Mouse (Mus musculus) intestine, embryonic 15.5 days (tissue): ENCODE results near the gene Gmpr. TPM values are rescaled to one million over a fixed set of nuclear protein-coding genes. Genes with fewer than 3 reads are reported as not detected.
A peak's percentile ranks its signal among the peaks of the same experiment; 100 is the strongest.

Source experiments
- ATAC-seq: fragments of 200-750 bp; cut with Nextera tagmentation; 2 replicates; pipeline ENCODE4 v1.8.0; 2017; ENCODE audit warnings: moderate TSS enrichment, moderate library complexity
- H3K27ac ChIP-seq: fragments of 300-500 bp; sonication (generic); 2 replicates; pipeline ENCODE4 v1.5.1; 2015; ENCODE audit warnings: mild to moderate bottlenecking, inconsistent platforms
- H3K27me3 ChIP-seq: fragments of 300-500 bp; sonication (generic); replicated peaks from 2 replicates; pipeline ENCODE4 v1.6.1; 2015; ENCODE audit warnings: inconsistent platforms
- H3K36me3 ChIP-seq: fragments of 300-500 bp; sonication (generic); 2 replicates; pipeline ENCODE4 v1.6.1; 2015; ENCODE audit warnings: inconsistent platforms
- H3K4me1 ChIP-seq: fragments of 300-500 bp; sonication (generic); replicated peaks from 2 replicates; pipeline ENCODE4 v1.6.1; 2015; ENCODE audit warnings: inconsistent platforms
- H3K4me2 ChIP-seq: fragments of 300-500 bp; sonication (generic); replicated peaks from 2 replicates; pipeline ENCODE4 v1.6.1; 2015; ENCODE audit warnings: mild to moderate bottlenecking, inconsistent platforms
- H3K4me3 ChIP-seq: fragments of 300-500 bp; sonication (generic); replicated peaks from 2 replicates; pipeline ENCODE4 v1.5.1; 2015; ENCODE audit warnings: inconsistent platforms
- H3K9ac ChIP-seq: fragments of 300-500 bp; sonication (generic); 2 replicates; pipeline ENCODE4 v1.6.1; 2015; ENCODE audit warnings: inconsistent platforms
- H3K9me3 ChIP-seq: fragments of 300-500 bp; sonication (generic); 2 replicates; pipeline ENCODE4 v1.6.1; 2016; ENCODE audit warnings: inconsistent platforms
- WGBS: fragments of 180-500 bp; shearing (Covaris S2); methylation state at CpG from one replicate; pipeline ENCODE4 v1.1.7; 2015; 5-methylcytosine and 5-hydroxymethylcytosine counted together
- polyA plus RNA-seq: library from polyadenylated mRNA; unstranded; fragments of >200 nt; fragmentation: Nextera tagmentation; extraction: Ambion mirVana; gene quantifications from 2 replicates; pipeline ENCODE4 v1.2.1, GENCODE M21; 2015

The Gmpr gene
- polyA plus RNA-seq, 1 experiment from 2014 or later: 26.9 TPM

DNA sequence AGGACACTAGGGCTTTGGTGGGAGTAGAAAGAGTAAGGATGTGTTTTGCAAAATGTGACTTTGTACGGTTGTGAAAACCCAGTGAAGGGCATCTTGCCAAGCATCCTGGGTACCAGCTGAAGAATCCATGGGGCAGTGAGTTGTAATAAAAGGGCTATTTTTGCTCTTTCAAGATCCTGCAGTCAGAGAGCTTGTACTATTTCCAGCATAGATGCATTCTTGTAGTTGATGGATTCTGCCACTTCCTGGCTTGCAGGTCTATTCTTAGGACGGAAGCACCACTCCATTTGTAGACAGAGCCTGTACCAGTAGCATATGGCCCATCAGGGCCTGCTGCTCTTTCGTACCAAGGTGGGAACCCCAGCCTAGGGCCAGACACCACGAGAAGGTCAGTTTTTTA is 21.5 kb downstream of the Gmpr start:
- no peak overlapping the region for H3K4me2 ChIP-seq
- H3K27me3 ChIP-seq: no peaks in the 10 kb centered on the region
- no peak overlapping the region for H3K4me3 ChIP-seq
- H3K4me1 ChIP-seq: peaks cover 9% of the 10 kb centered on the region
- WGBS: 80% methylated on average over 4 of the region's 4 CpGs
- H3K9ac ChIP-seq: no peak overlapping the region
- no peaks in the 10 kb centered on the region for H3K9me3 ChIP-seq
- H3K27ac ChIP-seq: no peak overlapping the region
- no peak for ATAC-seq
- no peaks in the 10 kb centered on the region for H3K36me3 ChIP-seq

DNA sequence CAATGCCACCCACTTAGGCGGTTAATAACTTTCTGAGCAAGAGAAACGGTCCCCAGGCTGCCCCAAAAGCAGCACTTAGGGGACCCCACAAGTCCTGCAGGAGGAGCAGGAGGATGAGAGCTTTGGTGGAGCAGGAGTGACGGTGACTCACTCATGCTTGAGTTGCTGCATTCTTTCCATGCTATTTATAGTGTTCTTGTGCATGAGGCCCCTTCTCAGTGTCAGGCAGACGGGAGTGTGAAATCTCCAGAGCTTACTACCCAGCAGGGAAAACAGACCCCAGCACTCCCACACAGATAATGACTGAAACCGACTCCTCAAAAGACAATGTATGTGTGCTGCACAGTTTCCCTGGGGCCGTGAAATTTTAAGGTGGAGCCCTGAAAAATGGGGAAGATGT is 23.5 kb downstream of the Gmpr start:
- ATAC-seq: peak; percentile 61
- H3K4me2 ChIP-seq: no peak overlapping the region
- peak overlapping the region; percentile 64 for H3K27ac ChIP-seq
- no peaks in the 10 kb centered on the region for H3K36me3 ChIP-seq
- no peaks in the 10 kb centered on the region for H3K9me3 ChIP-seq
- H3K27me3 ChIP-seq: no peaks in the 10 kb centered on the region
- 24% methylated on average over 6 of the region's 6 CpGs for WGBS
- H3K4me1 ChIP-seq: peaks cover 9% of the 10 kb centered on the region
- no peak overlapping the region for H3K4me3 ChIP-seq
- H3K9ac ChIP-seq: no peak overlapping the region

DNA sequence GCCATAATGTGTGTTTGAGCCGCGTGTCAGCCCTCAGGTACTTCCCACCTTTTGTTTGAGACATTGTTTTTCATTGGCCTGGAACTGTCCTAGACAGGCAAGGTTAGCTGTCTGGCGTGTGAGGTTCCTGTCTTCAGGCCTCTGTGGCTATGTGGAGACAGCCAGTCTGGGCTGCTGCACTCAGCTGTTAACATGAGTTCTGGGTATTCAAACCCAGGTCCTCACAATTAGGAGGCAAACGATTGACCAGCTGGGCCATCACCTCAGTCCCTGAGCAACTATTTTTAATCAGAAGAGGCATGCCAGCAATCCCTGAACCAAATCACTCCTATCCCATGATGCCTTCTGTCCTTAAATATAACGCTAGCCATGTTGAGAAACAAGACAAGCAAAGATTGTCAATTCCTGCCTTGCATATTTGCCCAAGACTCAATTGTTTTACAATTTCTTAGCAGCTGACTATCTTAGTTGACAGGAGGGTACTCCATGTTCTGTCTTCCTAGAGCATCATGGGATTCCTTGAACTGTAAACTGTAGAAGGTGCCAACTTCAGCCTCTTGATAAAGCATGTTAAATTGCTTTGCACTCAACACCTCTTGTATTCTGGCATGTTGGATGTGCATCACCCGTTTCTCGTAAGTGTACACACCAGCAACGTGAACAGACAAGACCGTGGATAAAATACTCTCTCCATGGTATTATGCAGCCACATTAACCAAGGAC is 28.6 kb downstream of the Gmpr start:
- no peaks in the 10 kb centered on the region for H3K27me3 ChIP-seq
- H3K27ac ChIP-seq: no peak overlapping the region

DNA sequence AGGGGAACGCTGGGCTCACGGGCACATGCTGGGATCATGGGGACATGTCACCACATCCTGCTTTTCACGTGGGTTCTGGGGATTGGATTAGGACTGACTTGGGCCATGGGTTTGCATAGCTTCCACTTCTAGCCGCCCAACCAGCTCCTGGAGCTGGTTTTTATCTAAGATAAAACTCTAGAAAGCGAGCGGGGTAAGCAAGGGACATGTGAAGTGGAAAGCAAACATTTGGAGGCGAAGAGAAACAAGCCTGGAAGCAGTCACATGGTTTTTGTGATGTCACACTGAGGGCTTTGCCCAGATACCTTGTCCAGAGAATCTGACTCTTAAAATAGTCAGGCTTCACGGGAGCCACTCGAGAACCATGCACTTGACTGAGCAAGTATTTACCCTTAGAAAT is 29.9 kb downstream of the Gmpr start:
- Histone ChIP-seq H3K27ac (no peak overlapping the region), H3K9me3 (no peaks in the 10 kb centered on the region), H3K4me2 (no peak overlapping the region), H3K27me3 (no peaks in the 10 kb centered on the region), H3K4me3 (no peak overlapping the region), H3K9ac (no peak overlapping the region), H3K4me1 (no peaks in the 10 kb centered on the region; the same call in 1 of the 2 replicates), H3K36me3 (no peaks in the 10 kb centered on the region)
- ATAC-seq: no peak
- 72% methylated on average over 9 of the region's 9 CpGs for WGBS

More for the DNA sequence above, 28.6 kb downstream of the Gmpr start:
- Histone ChIP-seq H3K9me3 (no peaks in the 10 kb centered on the region), H3K4me3 (no peak overlapping the region), H3K36me3 (no peaks in the 10 kb centered on the region), H3K9ac (no peak overlapping the region), H3K4me1 (peaks cover 4% of the 10 kb centered on the region), H3K4me2 (no peak overlapping the region)
- no peak for ATAC-seq
- 84% methylated on average over 9 of the region's 9 CpGs for WGBS

DNA sequence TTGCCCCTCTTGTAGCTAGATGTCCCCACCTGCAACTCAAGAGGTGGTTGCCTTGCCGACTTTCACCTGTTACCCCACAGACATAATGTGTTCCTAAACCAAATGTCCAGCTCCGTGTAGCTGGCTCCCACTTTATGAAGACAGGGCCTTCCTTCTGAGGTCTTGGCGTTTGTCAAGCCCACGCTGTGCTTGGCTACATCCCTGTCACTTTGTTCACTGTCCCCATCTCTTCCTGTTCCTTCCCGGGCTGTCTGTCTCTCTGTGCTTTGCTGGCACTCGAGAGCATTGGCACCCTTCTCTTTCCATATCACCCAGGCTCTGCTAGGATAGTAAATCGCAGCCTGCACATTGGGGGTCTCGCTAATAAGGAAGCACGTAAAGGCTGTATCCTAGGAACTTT is 30.8 kb downstream of the Gmpr start:
- Histone ChIP-seq H3K27ac (no peak overlapping the region), H3K9ac (no peak overlapping the region), H3K27me3 (no peaks in the 10 kb centered on the region), H3K9me3 (no peaks in the 10 kb centered on the region), H3K4me1 (no peaks in the 10 kb centered on the region; the same call in 1 of the 2 replicates), H3K36me3 (no peaks in the 10 kb centered on the region), H3K4me3 (no peak overlapping the region), H3K4me2 (no peak overlapping the region)
- ATAC-seq: no peak
- WGBS: 83% methylated on average over 9 of the region's 9 CpGs

DNA sequence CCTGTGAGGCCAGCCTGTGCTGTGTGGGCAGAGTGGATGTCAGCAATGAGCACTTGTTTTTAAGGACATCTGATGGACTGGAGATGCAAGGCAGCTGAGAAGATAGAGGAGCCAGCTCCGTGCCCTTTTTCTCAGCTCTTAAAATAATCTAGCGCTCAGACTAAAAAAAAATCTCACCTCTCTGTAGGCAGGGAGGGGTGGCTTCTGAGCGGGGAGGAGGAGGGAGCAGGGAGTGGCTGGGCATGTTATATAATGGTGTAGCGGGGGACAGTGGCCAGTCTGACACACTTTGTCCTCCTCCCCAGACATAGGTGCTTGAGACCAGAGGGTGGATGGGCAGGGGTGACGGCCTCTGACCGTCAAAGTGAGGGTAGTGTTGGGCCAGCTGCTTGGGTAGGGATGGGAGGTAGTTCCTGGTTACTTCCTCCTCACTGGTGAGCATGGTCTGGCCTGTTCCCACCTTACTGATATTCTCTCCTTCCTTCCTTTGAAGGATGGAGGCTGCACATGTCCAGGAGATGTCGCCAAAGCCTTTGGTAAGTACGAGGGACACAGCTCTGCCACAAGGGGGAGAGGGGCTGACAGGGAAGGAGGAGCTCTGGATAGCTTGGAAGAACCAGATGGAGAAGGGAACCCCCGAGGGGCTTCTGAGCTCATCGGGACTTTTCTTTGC is 31.4 kb downstream of the Gmpr start:
- Histone ChIP-seq H3K4me2 (peak overlapping the region; percentile 76), H3K9me3 (no peaks in the 10 kb centered on the region), H3K27me3 (no peaks in the 10 kb centered on the region), H3K4me3 (peak overlapping the region; percentile 34), H3K4me1 (no peaks in the 10 kb centered on the region; the same call in 1 of the 2 replicates), H3K27ac (0 out of 2 replicates have a peak overlapping the region, but pooled peaks have one; percentile 33), H3K9ac (peak overlapping the region; percentile 26; the same call in 1 of the 2 replicates), H3K36me3 (no peaks in the 10 kb centered on the region)
- ATAC-seq: peak; percentile 87
- 28% methylated on average over 10 of the region's 10 CpGs for WGBS

DNA sequence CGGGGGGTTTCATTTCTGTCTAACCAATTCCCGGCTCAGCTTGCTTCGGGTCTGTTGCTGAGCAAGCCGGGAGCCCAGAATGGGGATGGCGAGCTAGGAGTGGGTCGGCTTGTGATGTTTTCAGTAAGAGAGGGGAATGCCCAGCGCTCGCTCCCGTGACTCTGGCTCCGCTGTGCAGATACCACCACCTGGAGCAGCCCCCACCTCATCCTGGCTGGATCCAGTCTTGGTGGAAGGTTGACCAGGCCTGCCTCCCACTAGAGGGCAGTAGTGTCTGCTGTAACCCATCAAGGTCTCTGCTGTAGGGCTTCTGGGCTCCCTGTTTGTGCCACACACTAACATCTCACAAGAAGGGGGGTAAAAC is 31.9 kb downstream of the Gmpr start:
- Histone ChIP-seq H3K4me1 (no peaks in the 10 kb centered on the region; the same call in 1 of the 2 replicates), H3K27me3 (no peaks in the 10 kb centered on the region), H3K4me2 (peak overlapping the region; percentile 76), H3K4me3 (peak overlapping the region; percentile 34), H3K36me3 (no peaks in the 10 kb centered on the region), H3K9ac (peak overlapping the region; percentile 26; the same call in 1 of the 2 replicates), H3K27ac (0 out of 2 replicates have a peak overlapping the region, but pooled peaks have one; percentile 33), H3K9me3 (no peaks in the 10 kb centered on the region)
- peak; percentile 88 for ATAC-seq
- WGBS: 11% methylated on average over 10 of the region's 10 CpGs

DNA sequence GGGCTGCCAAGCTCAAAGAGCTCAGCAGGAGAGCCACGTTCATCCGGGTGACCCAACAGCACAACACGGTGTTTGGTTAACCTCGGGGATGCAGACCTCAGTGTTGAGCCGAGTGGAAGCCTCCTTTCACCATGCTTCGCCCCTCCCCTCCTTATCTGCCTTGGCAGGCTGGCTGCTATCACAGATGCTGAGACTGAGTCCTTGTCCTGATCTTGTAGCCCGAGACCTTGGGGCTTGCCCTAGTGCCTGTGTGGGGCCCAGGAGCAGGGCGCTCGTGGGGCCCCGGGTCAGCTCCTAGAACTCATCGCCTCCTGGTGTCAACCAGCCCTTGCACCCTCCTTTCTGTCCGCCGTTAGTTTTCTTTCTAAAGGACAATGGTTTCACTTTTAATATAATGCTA is 38.7 kb downstream of the Gmpr start:
- H3K4me1 ChIP-seq: no peaks in the 10 kb centered on the region
- H3K9ac ChIP-seq: no peak overlapping the region
- H3K27me3 ChIP-seq: no peaks in the 10 kb centered on the region
- H3K4me2 ChIP-seq: no peak overlapping the region
- H3K27ac ChIP-seq: no peak overlapping the region
- no peaks in the 10 kb centered on the region for H3K36me3 ChIP-seq
- no peak overlapping the region for H3K4me3 ChIP-seq
- ATAC-seq: peak; percentile 71; the same call in 1 of the 2 replicates
- no peaks in the 10 kb centered on the region for H3K9me3 ChIP-seq
- WGBS: 80% methylated on average over 13 of the region's 13 CpGs

DNA sequence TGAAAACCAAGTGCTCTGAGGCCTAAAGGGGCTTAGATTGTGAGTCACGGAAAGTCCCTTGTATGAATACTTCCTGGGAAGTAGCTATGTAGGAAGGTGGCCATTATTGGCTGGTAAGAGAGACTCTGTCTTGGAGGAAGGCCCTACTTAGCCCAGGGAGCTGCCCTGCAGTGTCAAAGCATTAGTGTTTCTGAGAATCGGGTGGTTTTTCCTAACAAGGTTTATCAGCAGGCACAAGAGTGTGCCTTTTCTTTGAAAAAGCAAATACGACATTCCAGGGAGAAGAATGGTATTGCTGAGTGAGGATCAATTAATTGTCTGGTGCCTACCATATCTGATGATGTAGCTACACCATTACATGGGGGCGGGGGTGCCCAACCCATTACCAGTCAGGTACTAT is 39.7 kb downstream of the Gmpr start:
- Histone ChIP-seq H3K27me3 (no peaks in the 10 kb centered on the region), H3K4me1 (no peaks in the 10 kb centered on the region), H3K27ac (no peak overlapping the region), H3K9me3 (no peaks in the 10 kb centered on the region), H3K4me3 (no peak overlapping the region), H3K36me3 (no peaks in the 10 kb centered on the region), H3K4me2 (no peak overlapping the region), H3K9ac (no peak overlapping the region)
- no peak for ATAC-seq
- 85% methylated on average over 4 of the region's 4 CpGs for WGBS

DNA sequence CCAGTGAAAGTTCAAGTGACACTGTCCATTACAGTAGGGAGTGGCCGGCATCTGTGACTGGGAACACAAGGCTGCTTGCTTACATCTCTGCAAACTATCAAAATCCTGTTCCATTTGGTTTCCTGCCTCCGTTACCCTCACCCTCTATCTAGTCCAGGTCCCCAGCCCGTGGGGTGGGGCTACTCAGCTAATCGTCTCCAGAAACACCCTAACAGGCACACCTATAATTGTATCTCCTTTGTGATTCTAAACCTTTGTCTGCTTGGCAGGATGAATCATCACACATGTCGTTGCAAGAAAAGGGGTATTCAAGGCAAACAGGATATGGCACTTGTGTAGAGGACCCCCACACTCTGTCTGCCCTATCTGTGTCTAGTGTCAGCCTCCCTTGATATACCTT is 40.3 kb downstream of the Gmpr start:
- H3K4me2 ChIP-seq: no peak overlapping the region
- H3K27ac ChIP-seq: no peak overlapping the region
- 75% methylated on average over 5 of the region's 5 CpGs for WGBS
- no peaks in the 10 kb centered on the region for H3K4me1 ChIP-seq
- H3K9me3 ChIP-seq: no peaks in the 10 kb centered on the region
- ATAC-seq: no peak
- no peak overlapping the region for H3K4me3 ChIP-seq
- H3K36me3 ChIP-seq: no peaks in the 10 kb centered on the region
- no peak overlapping the region for H3K9ac ChIP-seq
- H3K27me3 ChIP-seq: no peaks in the 10 kb centered on the region

DNA sequence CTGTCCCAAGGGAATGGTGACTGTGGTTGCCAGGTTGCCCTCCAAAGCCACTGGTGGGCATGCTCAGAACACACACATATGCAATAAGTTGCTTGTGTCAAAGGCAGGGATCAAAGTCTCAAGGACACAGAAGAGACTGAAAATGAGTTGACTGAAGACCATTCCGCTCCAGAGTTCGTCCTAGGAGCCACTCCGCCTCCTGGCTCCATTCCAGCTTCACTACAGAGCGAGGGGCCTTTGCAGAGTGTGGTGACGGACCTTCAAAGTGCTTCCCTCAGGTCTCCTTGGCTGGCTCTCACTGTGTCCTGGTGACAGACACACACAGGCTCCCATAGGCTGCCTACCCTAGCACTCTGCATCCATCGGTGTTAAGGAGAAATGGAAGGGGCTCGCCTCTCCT is 46.4 kb downstream of the Gmpr start:
- WGBS: 53% methylated on average over 7 of the region's 7 CpGs
- Histone ChIP-seq H3K4me2 (no peak overlapping the region), H3K27ac (no peak overlapping the region), H3K9ac (no peak overlapping the region), H3K36me3 (no peaks in the 10 kb centered on the region), H3K4me1 (peaks cover 5% of the 10 kb centered on the region; the same call in 1 of the 2 replicates), H3K27me3 (no peaks in the 10 kb centered on the region), H3K9me3 (no peaks in the 10 kb centered on the region), H3K4me3 (no peak overlapping the region)
- peak; percentile 63 for ATAC-seq

DNA sequence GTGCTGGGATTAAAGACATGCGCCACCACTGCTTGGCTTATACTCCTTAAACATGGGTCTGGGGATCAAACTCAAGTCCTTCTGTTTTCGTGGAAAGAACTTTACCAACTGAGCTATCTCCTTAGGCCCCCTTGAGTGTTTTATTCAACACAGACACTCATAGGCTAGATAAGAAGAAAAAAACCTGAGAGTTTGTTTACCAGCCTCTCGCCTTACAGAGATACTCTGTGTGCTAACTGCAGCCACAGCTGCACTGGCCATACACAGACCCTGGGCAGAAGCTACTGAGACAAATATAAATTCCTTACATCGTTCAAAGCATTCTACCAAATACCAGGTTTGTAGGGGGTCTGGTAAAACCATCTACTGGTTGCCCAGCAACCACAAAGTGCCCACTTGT is 51.1 kb downstream of the Gmpr start:
- H3K27ac ChIP-seq: no peak overlapping the region
- no peaks in the 10 kb centered on the region for H3K27me3 ChIP-seq
- H3K9ac ChIP-seq: no peak overlapping the region
- no peak overlapping the region for H3K4me3 ChIP-seq
- H3K4me2 ChIP-seq: no peak overlapping the region
- no peak for ATAC-seq
- H3K36me3 ChIP-seq: no peaks in the 10 kb centered on the region
- H3K4me1 ChIP-seq: peaks cover 5% of the 10 kb centered on the region; the same call in 1 of the 2 replicates
- no peaks in the 10 kb centered on the region for H3K9me3 ChIP-seq
- WGBS: 53% methylated on average over 4 of the region's 4 CpGs

DNA sequence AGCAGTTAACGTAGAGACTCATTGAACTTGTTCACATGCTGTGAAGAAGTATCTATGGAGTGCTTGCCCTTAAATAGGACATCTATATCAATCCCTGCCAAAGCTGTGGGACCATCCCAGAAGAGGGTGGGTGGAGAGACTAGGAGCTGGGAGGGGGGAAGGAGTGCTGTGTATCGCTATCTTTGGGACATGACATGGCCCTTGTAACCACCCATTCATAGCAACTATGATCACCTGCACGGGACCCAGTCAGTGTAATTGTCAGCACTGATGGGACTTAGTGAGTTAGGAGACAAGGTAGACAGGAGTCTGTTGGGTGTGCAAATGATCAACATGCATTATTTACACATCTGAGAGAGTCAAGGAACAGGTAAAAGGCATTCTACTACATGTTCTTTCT is 52.0 kb downstream of the Gmpr start:
- Histone ChIP-seq H3K27me3 (no peaks in the 10 kb centered on the region), H3K36me3 (no peaks in the 10 kb centered on the region), H3K4me1 (no peaks in the 10 kb centered on the region), H3K9ac (no peak overlapping the region), H3K27ac (no peak overlapping the region), H3K9me3 (no peaks in the 10 kb centered on the region), H3K4me3 (no peak overlapping the region), H3K4me2 (no peak overlapping the region)
- no peak for ATAC-seq
- WGBS: 92% methylated on average over 3 of the region's 3 CpGs
